Mouse (Mus musculus) CH12.LX (cell line): ENCODE data around the gene Cadm1. TPM values are rescaled to one million over a fixed set of nuclear protein-coding genes. Genes with fewer than 3 reads are reported as not detected.

Experiments
- DNase-seq: peaks from one replicate; pipeline ENCODE4 v3.0.0-alpha.2; 2013; ENCODE audit errors: extremely low read depth
- H3K27ac ChIP-seq: 2 replicates; pipeline ENCODE4 v1.5.1; 2012; ENCODE audit warnings: low read depth, mild to moderate bottlenecking, control low read depth, moderate library complexity; ENCODE audit not compliant: insufficient read depth
- H3K27me3 ChIP-seq: replicated peaks from 2 replicates; pipeline ENCODE3; 2012; ENCODE audit warnings: inconsistent platforms
- H3K36me3 ChIP-seq, 2 experiments: replicated peaks in 1 of 2; 2 replicates each; pipeline versions ENCODE3 to v1.6.1; 2012; ENCODE audit warnings: inconsistent platforms in 1 of 2, low read length in 1 of 2, mild to moderate bottlenecking in 1 of 2, mixed read lengths in 1 of 2, moderate library complexity in 1 of 2; ENCODE audit not compliant: control insufficient read depth in 1 of 2, insufficient read depth in 1 of 2
- H3K4me1 ChIP-seq, 2 experiments: 2 replicates each; pipeline ENCODE4 v1.6.1; 2012; ENCODE audit warnings: inconsistent platforms in 1 of 2, moderate library complexity in 1 of 2; ENCODE audit not compliant: insufficient read depth in 2 of 2, control insufficient read depth in 1 of 2
- H3K4me2 ChIP-seq: 2 replicates; pipeline ENCODE4 v1.6.1; 2012; ENCODE audit warnings: low read depth, mild to moderate bottlenecking, control low read depth; ENCODE audit not compliant: poor library complexity, insufficient read depth, severe bottlenecking
- H3K4me3 ChIP-seq, 3 experiments: fragments of 150-350 bp in 1 of 3; sonication (generic) in 1 of 3; replicated peaks in 1 of 3; 2 replicates each; pipeline versions ENCODE3 to v1.5.1; 2011 to 2012; ENCODE audit warnings: low read depth in 2 of 3, low read length in 2 of 3, mild to moderate bottlenecking in 2 of 3, moderate library complexity in 2 of 3, control low read depth in 1 of 3, improper control_type of control experiment in 1 of 3, inconsistent platforms in 1 of 3, mixed read lengths in 1 of 3; ENCODE audit not compliant: poor library complexity in 1 of 3
- H3K79me2 ChIP-seq: replicated peaks from 2 replicates; pipeline ENCODE4 v1.6.1; 2012; ENCODE audit warnings: mild to moderate bottlenecking, moderate library complexity; ENCODE audit not compliant: control insufficient read depth, poor library complexity, insufficient read depth, severe bottlenecking; ENCODE audit errors: extremely low read depth
- H3K9ac ChIP-seq: 2 replicates; pipeline ENCODE4 v1.6.1; 2012; ENCODE audit warnings: low read depth, mild to moderate bottlenecking, control low read depth, moderate library complexity; ENCODE audit not compliant: insufficient read depth
- H3K9me3 ChIP-seq: replicated peaks from 2 replicates; pipeline ENCODE3; 2012; ENCODE audit warnings: low read length, inconsistent platforms, mixed read lengths
- CHD1 ChIP-seq: IDR thresholded peaks from 2 replicates; pipeline ENCODE4 v1.6.1; 2012; ENCODE audit warnings: low read depth, low read length, improper control_type of control experiment, inconsistent platforms
- CHD2 ChIP-seq: IDR thresholded peaks from 2 replicates; pipeline ENCODE4 v1.6.1; 2011; ENCODE audit warnings: low read length, improper control_type of control experiment
- CTCF ChIP-seq, 2 experiments: IDR thresholded peaks in 1 of 2; conservative IDR thresholded peaks in 1 of 2; 2 replicates each; pipeline ENCODE4 v1.5.1; 2011 to 2012; ENCODE audit warnings: low read depth in 2 of 2, low read length in 2 of 2, improper control_type of control experiment in 1 of 2, inconsistent platforms in 1 of 2, mild to moderate bottlenecking in 1 of 2, moderate library complexity in 1 of 2
- E2F4 ChIP-seq: IDR thresholded peaks from 2 replicates; pipeline ENCODE4 v1.6.1; 2011; ENCODE audit warnings: low read depth, low read length, improper control_type of control experiment; ENCODE audit not compliant: insufficient replicate concordance
- EP300 ChIP-seq: IDR thresholded peaks from 2 replicates; pipeline ENCODE4 v1.6.1; 2011; ENCODE audit warnings: low read length, improper control_type of control experiment
- ETS1 ChIP-seq: conservative IDR thresholded peaks from 2 replicates; pipeline ENCODE4 v1.6.1; 2012; ENCODE audit warnings: low read depth, mild to moderate bottlenecking, inconsistent platforms, low read length, improper control_type of control experiment, moderate library complexity
- HCFC1 ChIP-seq: IDR thresholded peaks from 2 replicates; pipeline ENCODE4 v1.6.1; 2012; ENCODE audit warnings: low read depth, mild to moderate bottlenecking, inconsistent platforms, low read length, improper control_type of control experiment
- JUN ChIP-seq: IDR thresholded peaks from 2 replicates; pipeline ENCODE4 v1.6.1; 2011; ENCODE audit warnings: low read depth, mild to moderate bottlenecking, low read length, improper control_type of control experiment, moderate library complexity; ENCODE audit not compliant: insufficient read depth
- JUND ChIP-seq: conservative IDR thresholded peaks from 2 replicates; pipeline ENCODE4 v1.6.1; 2011; ENCODE audit warnings: low read depth, low read length, improper control_type of control experiment
- KAT2A ChIP-seq: IDR thresholded peaks from 2 replicates; pipeline ENCODE4 v1.6.1; 2012; ENCODE audit warnings: low read length, improper control_type of control experiment, inconsistent platforms; ENCODE audit not compliant: insufficient replicate concordance
- MAX ChIP-seq: IDR thresholded peaks from 2 replicates; pipeline ENCODE4 v1.6.1; 2011; ENCODE audit warnings: low read length, improper control_type of control experiment
- MYC ChIP-seq: IDR thresholded peaks from 2 replicates; pipeline ENCODE4 v1.6.1; 2011; ENCODE audit warnings: low read depth, mild to moderate bottlenecking, improper control_type of control experiment, low read length
- NELFE ChIP-seq: IDR thresholded peaks from 2 replicates; pipeline ENCODE4 v1.6.1; 2011; ENCODE audit warnings: low read depth, low read length, improper control_type of control experiment
- NRF1 ChIP-seq: IDR thresholded peaks from 2 replicates; pipeline ENCODE4 v1.6.1; 2014; ENCODE audit warnings: low read depth, mild to moderate bottlenecking, inconsistent platforms, low read length, improper control_type of control experiment, moderate library complexity
- PAX5 ChIP-seq: IDR thresholded peaks from 2 replicates; pipeline ENCODE4 v1.6.1; 2012; ENCODE audit warnings: low read length, inconsistent platforms, mixed read lengths
- POLR2A ChIP-seq: IDR thresholded peaks from 2 replicates; pipeline ENCODE4 v1.6.1; 2011; ENCODE audit warnings: low read depth, mild to moderate bottlenecking, improper control_type of control experiment, low read length
- POLR2AphosphoS2 ChIP-seq: IDR thresholded peaks from 2 replicates; pipeline ENCODE4 v1.6.1; 2011; ENCODE audit warnings: low read depth, low read length, improper control_type of control experiment
- RAD21 ChIP-seq: IDR thresholded peaks from 2 replicates; pipeline ENCODE4 v1.6.1; 2011; ENCODE audit warnings: low read depth, mild to moderate bottlenecking, low read length, improper control_type of control experiment, moderate library complexity
- SMC3 ChIP-seq: IDR thresholded peaks from 2 replicates; pipeline ENCODE4 v1.6.1; 2011; ENCODE audit warnings: low read depth, low read length, improper control_type of control experiment
- TBP ChIP-seq: conservative IDR thresholded peaks from 2 replicates; pipeline ENCODE4 v1.6.1; 2011; ENCODE audit warnings: low read depth, low read length, improper control_type of control experiment
- USF1 ChIP-seq: IDR thresholded peaks from 2 replicates; pipeline ENCODE4 v1.6.1; 2014; ENCODE audit warnings: low read depth, mild to moderate bottlenecking, inconsistent platforms, low read length, improper control_type of control experiment
- ZC3H11A ChIP-seq: IDR thresholded peaks from 2 replicates; pipeline ENCODE4 v1.6.1; 2012; ENCODE audit warnings: low read depth, mild to moderate bottlenecking, inconsistent platforms, low read length, improper control_type of control experiment
- ZKSCAN1 ChIP-seq: IDR thresholded peaks from 2 replicates; pipeline ENCODE4 v1.6.1; 2012; ENCODE audit warnings: low read depth, inconsistent platforms, low read length, improper control_type of control experiment, borderline replicate concordance
- ZNF384 ChIP-seq: IDR thresholded peaks from 2 replicates; pipeline ENCODE4 v1.6.1; 2012; ENCODE audit warnings: low read depth, low read length, improper control_type of control experiment, inconsistent platforms
- dilution Hi-C: fragments of 300-500 bp; cut with MboI; formaldehyde crosslinking; loops from 2 replicates; pipeline ENCODE4 v1.14.3; 2020; ENCODE audit warnings: low sequenced_read_pairs; ENCODE audit not compliant: extremely low pct_unique_long_range_greater_than_20kb, extremely low pct_ligation_motif_present
- in situ Hi-C: fragments of 300-500 bp; cut with MboI; formaldehyde crosslinking; loops from 3 replicates; pipeline ENCODE4 v1.14.3; 2019; ENCODE audit warnings: low sequenced_read_pairs, low pct_ligation_motif_present, low pct_unique_long_range_greater_than_20kb, mixed read lengths
- polyA plus RNA-seq: library from polyadenylated mRNA; unstranded; fragments of >175 nt; gene quantifications from 2 replicates; pipeline ENCODE4 v1.2.1, GENCODE M21; 2012; ENCODE audit warnings: low read depth; ENCODE audit not compliant: insufficient read length
- total RNA-seq, 2 experiments: library from RNA; depleted of rRNA; stranded (reverse); fragments of 300-350 nt in 1 of 2; fragments of >200 nt in 1 of 2; gene quantifications; 2 replicates each; pipeline ENCODE4 v1.2.3; 2012 to 2014

The Cadm1 gene
- total and polyA plus RNA-seq, 3 experiments = not detected

GRCm38 (mm10) chr9:47645056-47645455 lies 115.1 kb downstream of the Cadm1 start:
- H3K4me2 ChIP-seq = no peak overlapping the region
- no peak overlapping the region for H3K4me3 ChIP-seq
- H3K27me3 ChIP-seq = no peaks in the 10 kb centered on the region
- in situ Hi-C loops = no loop called here
- H3K79me2 ChIP-seq = no peaks in the 10 kb centered on the region
- TF ChIP-seq ZKSCAN1 (no peak), MYC (no peak), NRF1 (no peak), KAT2A (no peak)
- peaks cover 0 to 11% of the 10 kb centered on the region in 2 experiments; a peak in 1 of 4 replicates for H3K4me1 ChIP-seq
- dilution Hi-C loops = no loop called here
- peaks cover 24% of the 10 kb centered on the region for H3K9me3 ChIP-seq
- H3K27ac ChIP-seq = no peak overlapping the region
- no peaks in the 10 kb centered on the region for H3K36me3 ChIP-seq
- H3K9ac ChIP-seq = no peak overlapping the region
- no peak for DNase-seq

GRCm38 (mm10) chr9:47651431-47651830 lies 121.5 kb downstream of the Cadm1 start:
- dilution Hi-C loops (no loop called here), in situ Hi-C loops (no loop called here)
- H3K4me2 ChIP-seq = no peak overlapping the region
- no peak for DNase-seq
- no peaks in the 10 kb centered on the region for H3K79me2 ChIP-seq
- no peak for TF ChIP-seq MAX
- no peak for TF ChIP-seq USF1
- no peak for TF ChIP-seq RAD21
- no peaks in the 10 kb centered on the region for H3K36me3 ChIP-seq
- H3K27ac ChIP-seq = no peak overlapping the region
- H3K27me3 ChIP-seq = no peaks in the 10 kb centered on the region
- H3K4me1 ChIP-seq = no peaks in the 10 kb centered on the region
- no peak overlapping the region for H3K4me3 ChIP-seq
- H3K9ac ChIP-seq = no peak overlapping the region
- H3K9me3 ChIP-seq = peaks cover 17% of the 10 kb centered on the region

- no peak overlapping the region for H3K4me3 ChIP-seq
- DNase-seq = no peak
- H3K79me2 ChIP-seq = no peaks in the 10 kb centered on the region
- no peak overlapping the region for H3K27ac ChIP-seq
- no peak for TF ChIP-seq JUN
- TF ChIP-seq NELFE = no peak
- TF ChIP-seq ETS1 = no peak
- TF ChIP-seq CHD1 = no peak
- TF ChIP-seq EP300 = no peak
- no peak for TF ChIP-seq SMC3
- no peak for TF ChIP-seq PAX5
- TF ChIP-seq TBP = no peak
- no peak for TF ChIP-seq CHD2
- TF ChIP-seq ZC3H11A = no peak
- no peak for TF ChIP-seq POLR2AphosphoS2
- TF ChIP-seq CTCF (conservative IDR thresholded peaks at IDR 0.05 in 1 of 2, IDR thresholded peaks at IDR 0.05 in 1 of 2; ENCODE audit: low read depth in 2 of 2, low read length in 2 of 2) = no peak
- no peak for TF ChIP-seq KAT2A
- no peak for TF ChIP-seq JUND
- no peak for TF ChIP-seq POLR2A
- no peak for TF ChIP-seq HCFC1
- TF ChIP-seq E2F4 = no peak
- no peak for TF ChIP-seq ZNF384
- TF ChIP-seq USF1 = no peak
- H3K27me3 ChIP-seq = no peaks in the 10 kb centered on the region
- H3K9me3 ChIP-seq = peaks cover 15% of the 10 kb centered on the region
- H3K4me1 ChIP-seq = no peaks in the 10 kb centered on the region
- in situ Hi-C loops = no loop called here
- dilution Hi-C loops = no loop called here
- H3K36me3 ChIP-seq = no peaks in the 10 kb centered on the region
- H3K4me2 ChIP-seq = no peak overlapping the region
- no peak overlapping the region for H3K9ac ChIP-seq
Measured at GRCm38 (mm10) chr9:47652203-47652602, 122.2 kb downstream of the Cadm1 start.
